Mouse (Mus musculus): ENCODE results near the gene Asb12. TPM values are rescaled to one million over a fixed set of nuclear protein-coding genes. Genes with fewer than 3 reads are reported as not detected.
"Not testable (repeated sequence)": the region's sequence is repeated elsewhere in the genome, so short reads cannot be mapped to it uniquely, and the experiment has no call there.

The Asb12 gene
- not detected for total RNA-seq (2021)

DNA sequence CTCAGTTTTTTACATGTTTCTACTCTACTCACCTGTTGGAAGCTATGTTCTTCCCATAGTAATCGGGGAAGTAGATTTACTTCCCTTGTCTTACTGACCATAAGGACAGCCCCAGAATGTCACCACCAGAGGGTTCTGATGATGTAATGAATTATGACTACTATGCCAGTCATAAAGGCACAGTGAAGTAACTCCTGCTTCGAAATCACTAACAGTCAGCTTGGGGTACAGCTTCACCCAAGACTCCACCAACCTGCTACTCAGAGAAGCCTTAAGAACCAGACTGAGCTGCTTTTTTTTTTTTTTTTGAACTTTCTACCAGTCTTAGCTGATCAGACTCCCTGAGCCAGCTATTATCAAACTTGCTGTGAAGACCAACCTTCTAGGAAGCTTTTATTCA, at the start of gene Asb12, which contains the start of gene Pfn5:
TSS of gene Asb12 (minus strand) at position 101 of the 400 bp plus-strand sequence.
TSS of gene Pfn5 (plus strand) at position 218 of the 400 bp plus-strand sequence.
- intact Hi-C loops (cut with DNase I), result no loop called here
- DNase-seq (ENCODE audit: low spot score in 2 of 2), result no peak

DNA sequence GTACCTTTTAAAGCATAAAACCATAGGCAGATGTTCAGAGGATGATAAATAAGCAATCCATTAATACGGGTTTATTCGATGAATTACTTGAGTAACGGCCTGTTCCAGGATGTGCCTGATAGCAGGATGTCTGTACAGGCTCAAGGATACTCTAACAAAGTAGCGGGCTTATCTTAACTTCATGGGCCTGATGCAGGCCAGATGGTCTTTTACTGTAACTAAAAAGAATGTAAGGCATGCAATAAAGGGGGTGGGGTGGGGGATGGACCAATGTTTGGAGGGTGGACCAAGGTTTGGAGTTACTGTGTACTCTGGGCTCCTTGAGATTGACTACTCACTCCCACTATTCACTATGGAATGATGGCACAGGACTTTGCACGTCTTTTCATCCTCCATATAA, 42.8 kb upstream of the Asb12 start:
- no peak for DNase-seq (ENCODE audit: low spot score in 2 of 2)
- intact Hi-C loops (cut with DNase I), result no loop called here

DNA sequence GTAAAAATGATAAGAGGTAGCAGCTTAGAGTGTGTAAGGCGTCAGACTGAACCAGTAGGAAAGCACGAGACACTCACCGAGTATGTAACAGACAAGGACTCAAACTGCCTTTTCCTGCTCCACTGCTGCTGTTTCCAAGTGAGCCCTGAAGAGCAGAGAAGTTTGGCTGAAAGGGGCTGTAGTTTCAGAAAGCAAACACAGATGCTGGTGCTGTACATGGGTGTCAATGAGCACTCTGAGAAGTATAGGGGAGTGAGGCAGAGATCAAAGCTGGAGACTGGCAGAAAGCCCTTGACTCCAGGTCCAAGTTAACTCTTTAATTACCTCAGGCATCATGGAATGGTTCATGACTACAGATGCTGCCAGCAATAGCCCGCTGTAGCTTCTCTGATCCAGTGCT, 3.5 kb downstream of the Asb12 start:
- intact Hi-C loops (cut with DNase I), result no loop called here
- no peak for DNase-seq (ENCODE audit: low spot score in 2 of 2)

DNA sequence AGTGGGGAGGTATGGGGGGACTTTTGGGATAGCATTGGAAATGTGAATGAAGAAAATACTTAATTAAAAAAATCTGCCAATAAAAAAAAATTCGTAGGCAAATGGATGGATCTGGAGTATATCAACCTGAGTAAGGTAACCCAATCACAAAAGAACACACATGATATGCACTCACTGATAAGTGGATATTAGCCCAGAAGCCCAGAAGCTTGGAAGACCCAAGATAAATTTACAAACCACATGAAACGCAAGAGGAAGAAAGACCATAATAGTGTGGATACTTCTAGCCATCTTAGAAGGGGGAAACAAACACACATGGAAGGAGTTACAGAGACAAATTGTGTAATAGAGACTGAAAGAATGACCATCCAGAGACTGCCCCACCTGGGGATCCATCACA, 22.3 kb downstream of the Asb12 start:
- intact Hi-C loops (cut with DNase I); DNase-seq (ENCODE audit: low spot score in 2 of 2): not testable (repeated sequence)

DNA sequence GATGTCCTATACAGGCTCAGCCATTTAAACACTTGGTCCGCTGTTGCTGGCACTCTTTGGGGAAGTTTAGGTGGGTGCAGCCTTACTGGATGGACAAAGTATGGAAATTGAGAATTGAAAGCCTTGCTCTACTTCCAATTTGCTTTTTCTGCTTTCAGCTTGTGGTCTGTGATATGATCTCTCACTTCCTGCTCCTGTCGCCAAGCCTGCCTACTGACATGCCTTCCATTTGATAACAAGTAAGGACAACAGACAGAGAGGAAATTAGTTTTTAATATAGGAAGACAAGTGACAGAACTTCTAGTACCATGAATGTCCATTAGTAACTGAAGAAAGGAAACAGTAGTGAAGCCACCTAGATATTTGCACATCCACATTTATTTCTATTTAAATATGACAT, 32.6 kb downstream of the Asb12 start:
- intact Hi-C loops (cut with DNase I), result no loop called here
- no peak for DNase-seq (ENCODE audit: low spot score in 2 of 2)

DNA sequence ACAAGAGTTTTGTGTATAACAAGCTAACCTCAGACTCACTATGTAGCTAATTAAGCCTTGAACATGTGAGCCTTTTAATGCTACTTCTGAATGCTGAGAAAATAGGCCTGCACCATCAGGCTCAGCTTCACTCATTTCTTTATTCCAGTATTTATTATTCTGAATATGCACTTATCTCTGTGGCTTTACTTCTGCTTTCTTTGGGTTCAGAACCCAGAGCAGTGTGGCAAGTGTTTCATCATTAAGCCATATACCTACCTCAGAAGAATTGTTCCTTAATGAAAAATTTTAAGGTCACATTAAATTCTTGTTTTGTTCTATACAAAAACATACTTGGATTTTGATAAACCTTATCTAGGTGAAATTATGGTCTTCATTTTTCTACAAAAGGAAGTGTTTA, 33.9 kb downstream of the Asb12 start:
- no peak for DNase-seq (ENCODE audit: low spot score in 2 of 2)
- intact Hi-C loops (cut with DNase I), result no loop called here

DNA sequence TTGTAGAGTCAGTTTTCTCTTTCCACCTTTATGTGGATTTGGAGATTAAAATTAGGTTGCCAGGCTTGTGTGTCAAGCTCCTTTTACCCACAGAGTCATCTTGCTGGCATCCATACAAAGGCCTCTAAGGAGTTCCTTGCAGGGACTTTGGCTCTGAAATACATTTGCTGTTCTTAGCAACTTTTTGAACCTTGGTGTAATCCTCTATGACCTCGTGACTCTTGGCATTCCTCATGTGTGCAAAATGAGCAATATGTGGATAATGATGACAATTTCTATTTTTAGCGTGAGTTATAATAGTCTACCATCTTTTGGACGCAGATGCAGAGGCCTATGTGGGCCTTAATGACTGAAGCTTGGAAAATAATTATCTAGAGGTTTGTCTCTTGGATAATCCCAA, 100.6 kb downstream of the Asb12 start:
- intact Hi-C loops (cut with DNase I), result no loop called here

DNA sequence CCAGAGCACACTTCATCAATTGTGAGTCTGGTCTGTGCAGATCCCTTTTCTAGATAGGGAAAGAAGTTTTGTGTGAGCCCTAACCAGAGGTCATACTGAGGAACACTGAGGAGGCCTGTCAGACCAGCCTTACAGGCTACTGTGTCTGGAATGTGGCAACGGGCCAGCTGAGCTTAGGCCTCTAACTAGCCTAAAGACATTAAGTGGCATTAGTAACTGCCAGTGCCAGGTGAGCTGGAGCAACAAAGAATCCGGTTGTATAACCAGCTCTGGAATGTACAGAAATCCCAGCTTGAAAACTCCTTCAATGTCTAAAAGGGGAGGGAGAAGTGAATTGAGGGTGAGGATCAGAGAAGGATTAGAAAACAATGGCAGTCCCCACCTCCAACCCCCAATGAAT, 111.9 kb downstream of the Asb12 start:
- DNase-seq (ENCODE audit: low spot score in 2 of 2), result no peak
- intact Hi-C loops (cut with DNase I), result no loop called here

More for the DNA sequence above, 100.6 kb downstream of the Asb12 start:
- DNase-seq (ENCODE audit: low spot score in 2 of 2), result no peak

DNA sequence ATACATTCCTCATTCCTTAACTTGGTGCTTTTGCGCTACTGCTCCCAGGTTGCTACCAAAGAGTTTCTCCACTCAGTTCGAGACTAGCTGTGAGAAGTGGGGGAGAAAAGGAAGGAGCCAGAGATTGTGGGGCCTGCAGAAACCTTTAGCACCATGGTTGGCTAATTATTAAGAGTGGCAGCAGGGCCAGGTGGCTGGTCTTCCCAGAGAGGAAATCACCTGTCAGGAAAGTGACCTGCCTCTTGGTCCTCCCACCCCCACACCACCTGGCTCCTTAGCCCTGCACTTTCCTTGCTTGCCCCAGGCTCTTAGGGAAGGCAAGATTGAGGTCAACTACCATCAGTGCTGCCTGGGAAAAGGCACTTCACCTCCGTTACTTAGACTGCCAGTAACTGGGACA, 112.6 kb downstream of the Asb12 start:
- no peak for DNase-seq (ENCODE audit: low spot score in 2 of 2)
- intact Hi-C loops (cut with DNase I), result no loop called here

DNA sequence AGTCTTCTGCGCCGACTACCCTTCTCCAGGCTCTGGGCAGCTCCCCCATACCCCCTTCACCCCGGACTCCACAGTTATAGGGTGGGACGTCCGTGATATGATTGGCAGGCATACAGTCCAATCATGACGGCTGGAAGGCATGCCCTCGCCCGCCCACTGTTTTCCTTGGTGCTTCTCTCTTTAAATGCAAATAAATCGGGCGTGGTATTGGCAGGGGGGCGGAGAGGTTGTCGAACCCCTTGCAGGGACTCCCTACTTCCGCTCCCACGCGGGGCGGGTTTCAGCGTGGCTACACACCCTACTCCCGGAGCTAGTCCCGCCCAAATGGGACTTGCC, 113.0 kb downstream of the Asb12 start, which contains the start of gene Amer1:
TSS of gene Amer1 (minus strand) at position 97 of the 336 bp plus-strand sequence.
- intact Hi-C loops (cut with DNase I), result no loop called here

DNA sequence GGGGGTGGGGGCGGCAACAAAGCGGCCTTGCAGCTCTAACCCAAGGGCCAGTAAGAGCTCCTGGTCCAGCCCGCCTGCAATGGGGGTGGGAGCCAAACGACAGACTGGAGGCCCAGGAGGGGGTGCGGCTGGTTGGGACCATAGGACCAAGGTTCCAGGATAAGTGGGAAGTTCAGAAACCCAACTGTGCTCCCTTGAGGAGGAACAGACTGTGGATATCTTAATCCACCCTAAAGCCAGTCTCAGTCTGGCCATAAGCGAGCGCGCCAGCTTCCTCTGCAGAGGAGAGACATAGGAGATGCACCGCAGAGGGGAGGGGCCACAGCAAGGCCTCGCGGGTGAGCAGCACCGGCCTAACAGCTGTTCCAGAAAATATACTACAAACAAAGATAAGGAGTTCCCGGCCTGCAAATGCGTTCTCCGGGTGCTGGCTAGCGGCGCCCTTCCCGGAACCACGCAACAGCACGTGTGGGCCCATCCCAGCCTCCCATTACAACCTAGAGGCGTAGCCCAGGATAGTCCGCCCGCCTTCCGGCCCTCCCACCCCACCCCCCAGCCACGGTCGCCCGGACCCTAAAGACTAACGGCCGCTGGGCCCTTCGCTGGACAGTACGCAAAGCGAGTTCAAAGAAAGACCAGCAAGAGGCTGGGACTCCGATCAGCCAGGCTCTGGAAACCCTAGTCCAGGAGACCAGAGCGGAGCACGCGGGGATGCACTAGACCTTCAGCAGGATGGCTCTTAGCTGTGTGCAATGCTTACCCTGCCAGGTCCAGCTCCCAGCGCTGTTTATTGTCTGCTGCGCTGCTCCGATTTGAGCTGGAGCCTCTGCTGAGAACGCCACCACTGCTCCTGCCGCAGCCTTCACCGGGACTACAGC, 113.7 kb downstream of the Asb12 start:
- intact Hi-C loops (cut with DNase I), result no loop called here
- DNase-seq (ENCODE audit: low spot score in 2 of 2), result peak; percentile 37 to 44

More for the DNA sequence above, 113.0 kb downstream of the Asb12 start, which contains the start of gene Amer1:
- peak; percentile 84 to 87 for DNase-seq (ENCODE audit: low spot score in 2 of 2)

DNA sequence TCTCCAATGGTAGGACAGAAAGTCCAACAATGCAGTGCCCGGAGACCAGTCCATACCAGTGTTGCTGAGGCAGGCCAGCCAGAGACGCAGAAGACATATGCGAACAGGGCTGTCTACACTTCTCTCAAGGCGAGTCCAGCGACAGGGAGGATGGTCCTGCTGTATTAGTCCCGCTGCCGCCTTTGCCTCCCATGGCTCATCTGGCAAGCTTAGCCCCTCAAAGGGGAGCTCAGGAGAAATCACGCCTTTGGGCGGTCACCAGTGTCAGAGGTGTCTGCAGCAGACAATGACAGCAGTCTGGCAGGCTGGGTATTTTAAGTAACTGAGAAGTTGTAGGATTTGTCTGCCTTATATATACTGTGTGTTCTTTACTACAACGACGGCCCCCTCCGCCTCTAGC, 114.4 kb downstream of the Asb12 start:
- DNase-seq (ENCODE audit: low spot score in 2 of 2), result no peak
- intact Hi-C loops (cut with DNase I), result no loop called here

DNA sequence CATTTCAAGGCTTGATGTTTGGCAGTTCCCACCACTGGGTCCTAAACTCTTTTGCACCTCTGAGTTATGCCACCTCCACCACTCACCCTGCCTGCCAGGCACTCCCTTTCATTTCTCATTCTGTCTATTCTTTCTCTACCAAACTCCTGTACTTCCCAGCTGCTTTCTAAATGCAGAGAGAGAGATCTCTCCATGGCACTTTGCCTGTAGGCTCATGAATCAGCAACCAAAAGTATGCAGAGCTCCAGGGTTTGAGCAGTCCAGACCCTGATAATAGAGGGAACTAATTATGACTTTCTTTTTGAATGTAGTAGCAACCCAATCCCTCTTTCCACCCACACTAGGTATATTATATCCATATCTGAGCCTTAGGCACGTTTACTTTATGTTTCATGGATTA, 115.5 kb downstream of the Asb12 start:
- intact Hi-C loops (cut with DNase I), result no loop called here
- no peak for DNase-seq (ENCODE audit: low spot score in 2 of 2)

DNA sequence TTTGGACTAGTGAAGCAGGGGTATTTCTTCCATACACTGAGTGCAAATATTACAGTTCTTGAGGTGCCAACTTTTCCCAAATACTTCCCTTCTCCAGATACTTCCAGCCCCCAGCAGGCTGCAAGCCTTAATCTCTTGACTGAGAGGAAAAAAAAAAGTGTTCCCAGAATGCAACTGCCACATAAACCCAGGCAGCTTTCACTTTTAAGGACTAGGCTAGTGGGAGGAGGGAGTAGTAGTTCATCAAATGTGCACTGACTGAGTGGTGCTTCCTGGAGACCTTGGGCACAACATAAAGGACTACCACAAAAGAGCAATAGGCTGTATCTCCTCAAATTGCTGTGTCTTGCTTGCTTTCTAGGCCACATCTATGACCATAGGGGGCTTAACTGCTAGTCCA, 116.5 kb downstream of the Asb12 start:
- intact Hi-C loops (cut with DNase I), result no loop called here
- DNase-seq (ENCODE audit: low spot score in 2 of 2), result no peak

DNA sequence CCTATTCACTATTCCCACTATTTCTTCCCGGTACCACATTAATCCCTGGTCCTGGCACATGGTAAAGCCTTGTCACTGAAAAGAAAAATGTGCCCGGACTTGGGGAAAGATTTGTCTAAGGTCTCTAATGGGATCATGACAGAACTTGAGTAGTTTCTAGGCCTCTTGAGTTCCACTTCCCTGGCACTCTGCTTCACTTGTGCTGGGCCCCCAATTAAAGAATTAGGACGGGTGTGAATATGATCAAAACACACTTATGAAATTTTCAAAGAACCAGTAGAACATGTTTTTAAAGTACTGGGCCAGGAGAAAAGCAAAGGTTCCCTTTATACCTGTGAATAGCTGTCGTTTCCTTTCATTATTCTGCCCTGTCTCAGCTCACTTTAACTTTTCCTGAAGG, 119.3 kb downstream of the Asb12 start:
- no peak for DNase-seq (ENCODE audit: low spot score in 2 of 2)
- intact Hi-C loops (cut with DNase I), result no loop called here

DNA sequence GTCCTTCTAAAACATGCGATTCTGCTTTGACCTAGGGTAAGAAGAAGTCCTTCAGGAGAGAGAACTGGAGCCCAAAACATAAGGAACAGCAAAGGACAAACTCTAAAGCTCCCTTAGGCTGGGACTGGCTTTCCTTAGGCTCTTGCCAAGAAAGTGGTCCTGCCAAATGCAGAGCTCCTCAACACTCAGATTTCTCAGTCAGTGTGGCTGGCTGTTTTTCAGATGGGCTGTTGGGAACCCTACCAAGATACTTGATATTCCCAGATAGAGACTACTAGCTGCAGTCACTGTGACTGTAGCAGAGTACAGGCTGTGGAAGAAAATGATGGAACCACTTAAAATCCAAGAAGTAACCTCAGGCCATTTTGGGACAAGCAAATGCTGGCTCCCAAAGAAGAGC, 120.6 kb downstream of the Asb12 start:
- intact Hi-C loops (cut with DNase I), result no loop called here
- DNase-seq (ENCODE audit: low spot score in 2 of 2), result no peak

Other genes with a start within 250 kb of the Asb12 start
- 1 to 10 TPM; 5.6 to 6.0 TPM for gene Amer1, start 113.1 kb downstream of the Asb12 start, total RNA-seq (2021)
- gene Pfn5, start 117 bp upstream of the Asb12 start, total RNA-seq (2021), result not detected
- gene Zc4h2, start 100.5 kb upstream of the Asb12 start, total RNA-seq (2021), result 10 to 100 TPM; 19.9 to 22.3 TPM
- gene Zc3h12b, start 153.7 kb upstream of the Asb12 start, total RNA-seq (2021), result 10 to 100 TPM; 31.3 to 35.0 TPM

Measured in left cerebral cortex, postnatal 36 days (tissue).